Mouse (Mus musculus): ENCODE results near the gene Tsc1.

DNA sequence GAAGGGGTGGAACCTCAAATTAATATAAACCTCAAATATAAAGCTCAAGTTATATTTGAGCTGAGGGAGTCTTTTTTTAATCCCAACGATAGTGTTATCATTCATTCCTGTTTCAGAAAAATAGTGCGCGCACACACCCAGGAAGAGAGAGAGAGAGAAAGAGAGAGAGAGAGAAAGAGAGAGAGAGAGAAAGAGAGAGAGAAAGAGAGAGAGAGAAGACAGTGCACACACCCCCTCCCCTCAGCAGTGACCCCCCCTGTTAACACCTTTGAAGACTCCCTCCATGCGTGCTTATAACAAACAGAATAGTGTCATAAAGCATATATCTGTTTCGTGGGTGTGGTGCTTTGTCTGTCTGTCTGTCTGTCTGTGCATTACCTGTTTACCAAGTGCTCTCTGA is 37.5 kb upstream of the Tsc1 start:
- TF ChIP-seq CTCF (IDR thresholded peaks at IDR 0.05 in 2 of 3, conservative IDR thresholded peaks at IDR 0.05 in 1 of 3; ENCODE audit: control insufficient read depth in 1 of 3, insufficient read depth in 1 of 3, low read depth in 2 of 3, low read length in 3 of 3, poor library complexity in 1 of 3, severe bottlenecking in 1 of 3) (no peak), POLR2A (IDR thresholded peaks at IDR 0.05; ENCODE audit: control insufficient read depth in 1 of 2, insufficient read depth in 1 of 2, low read depth in 1 of 2, low read length in 2 of 2, poor library complexity in 1 of 2) (peak in 1 of 2 experiments; percentile 25; a peak in 2 of 4 replicates), EP300 (IDR thresholded peaks at IDR 0.05; ENCODE audit: low read depth in 1 of 2, low read length in 2 of 2) (peak; percentile 55 to 86), ZC3H11A (IDR thresholded peaks at IDR 0.05; ENCODE audit: low read depth, low read length) (no peak), BHLHE40 (IDR thresholded peaks at IDR 0.05; ENCODE audit: borderline replicate concordance, low read depth, low read length) (no peak; the same call in 1 of the 2 replicates), SIN3A (IDR thresholded peaks at IDR 0.05; ENCODE audit: low read length) (peak; percentile 71)

Data from MEL (cell line).